Mouse (Mus musculus): ENCODE data around the gene Tmem132c.

Tmem132c gene

DNA sequence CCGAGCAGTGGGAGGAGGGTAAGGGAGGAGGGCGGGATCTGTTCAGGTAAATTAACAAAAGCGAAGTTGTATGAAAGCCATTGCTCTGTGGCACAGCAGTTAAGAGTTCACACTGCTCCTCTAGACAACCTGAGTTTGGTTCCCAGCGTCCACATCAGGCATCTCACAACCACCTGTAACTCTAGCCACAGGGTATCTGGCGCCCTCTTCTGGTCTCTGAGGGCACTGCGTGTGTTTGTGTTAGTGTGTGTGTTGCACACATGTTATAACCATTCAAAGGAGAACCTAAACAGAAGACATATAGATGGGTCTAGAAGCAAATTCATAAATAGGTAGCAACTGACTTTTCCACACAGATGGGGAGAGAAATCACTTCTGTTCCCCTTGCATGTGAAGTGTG lies 245.6 kb downstream of the Tmem132c start:
- no peak for DNase-seq (ENCODE audit: low spot score in 2 of 2)

DNA sequence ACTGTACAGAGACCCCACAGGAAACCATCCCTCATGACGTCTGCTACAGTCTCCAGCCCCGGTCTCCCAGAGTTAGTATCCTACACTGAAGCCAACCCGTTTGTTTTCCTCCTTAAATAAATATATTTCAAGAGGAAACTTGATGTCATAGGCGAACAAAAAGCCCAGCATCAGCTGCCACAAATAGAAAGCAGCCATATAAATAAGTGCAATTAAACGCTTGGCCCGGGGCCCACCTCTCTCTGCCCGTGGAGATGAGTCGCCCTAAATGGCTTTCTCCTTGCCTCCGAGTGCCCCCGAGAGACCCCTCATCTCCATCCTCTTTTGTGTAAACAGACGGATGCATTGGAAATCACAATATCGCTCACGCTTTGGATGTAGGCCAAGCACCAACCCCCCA lies 247.1 kb downstream of the Tmem132c start:
- DNase-seq (ENCODE audit: low spot score in 2 of 2) = no peak

DNA sequence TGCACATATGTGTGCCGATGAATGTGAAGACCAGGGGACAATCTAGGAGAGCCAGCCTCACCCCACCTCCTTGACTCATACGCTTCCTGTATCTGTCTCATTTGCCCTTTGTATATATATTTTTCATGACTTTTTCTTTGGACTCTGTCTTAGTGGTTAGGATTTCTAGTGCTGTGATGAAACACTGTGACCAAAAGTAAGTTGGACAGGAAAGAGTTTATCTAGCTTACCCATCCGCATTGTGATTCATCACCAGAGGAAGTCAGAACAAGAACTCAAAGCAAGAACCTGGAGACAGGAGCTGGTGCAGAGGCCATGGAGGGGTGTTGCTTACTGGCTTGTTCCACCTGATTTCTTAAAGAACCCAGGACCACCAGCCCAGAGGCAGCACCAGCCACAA lies 250.1 kb downstream of the Tmem132c start:
- no peak for DNase-seq (ENCODE audit: low spot score in 2 of 2)

DNA sequence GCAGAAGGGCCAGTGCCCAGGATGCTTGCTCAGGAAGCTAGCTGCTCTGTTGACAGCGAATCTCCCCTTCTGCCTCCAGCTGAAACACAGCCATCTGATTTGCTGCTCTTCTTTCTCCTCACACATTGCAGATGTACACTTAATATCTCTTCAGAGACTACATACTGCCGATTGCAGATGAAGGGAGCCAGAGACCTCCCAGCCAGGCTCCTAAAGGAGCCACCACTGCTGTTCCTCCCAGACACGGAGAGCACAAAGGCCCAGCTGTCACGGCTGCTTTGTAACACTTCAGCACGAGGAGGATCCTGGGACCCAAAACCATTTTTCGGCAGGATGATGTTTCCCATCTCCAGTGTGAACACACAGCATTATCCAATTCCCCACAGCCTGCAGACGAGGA lies 255.3 kb downstream of the Tmem132c start:
- DNase-seq (ENCODE audit: low spot score in 2 of 2) = no peak

DNA sequence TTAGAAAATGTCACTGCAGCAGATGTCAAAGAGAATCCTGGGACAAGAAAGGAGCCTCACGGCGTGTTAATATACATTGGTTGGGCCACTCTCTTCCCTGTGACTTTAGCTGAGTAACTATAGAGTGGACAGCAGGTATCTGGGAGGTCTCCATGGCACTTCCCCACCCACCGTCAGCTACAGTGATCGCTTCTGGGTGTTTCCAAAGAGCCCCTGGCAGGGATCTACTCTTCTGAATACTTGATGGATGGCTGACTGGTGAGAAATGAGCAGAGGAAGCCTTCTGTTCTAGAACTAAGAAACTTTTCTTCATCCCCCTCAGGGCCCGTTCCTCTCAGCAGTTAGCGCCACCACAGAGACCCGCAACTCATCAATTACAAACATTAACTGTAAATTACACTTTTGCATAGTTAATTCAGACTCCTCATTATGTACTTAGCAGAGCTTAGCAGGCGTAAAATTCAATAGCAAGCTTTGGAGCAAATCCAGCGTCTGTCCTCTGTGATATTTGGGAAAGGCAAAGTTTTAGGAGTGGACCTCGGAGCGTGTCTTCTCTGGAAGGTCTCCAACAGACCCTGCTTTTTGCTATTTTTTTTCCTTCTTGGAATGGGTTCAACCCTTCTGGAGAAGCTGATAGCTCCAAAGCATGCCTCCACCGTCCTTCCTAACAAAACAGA lies 257.7 kb downstream of the Tmem132c start:
- no peak for DNase-seq (ENCODE audit: low spot score in 2 of 2)

DNA sequence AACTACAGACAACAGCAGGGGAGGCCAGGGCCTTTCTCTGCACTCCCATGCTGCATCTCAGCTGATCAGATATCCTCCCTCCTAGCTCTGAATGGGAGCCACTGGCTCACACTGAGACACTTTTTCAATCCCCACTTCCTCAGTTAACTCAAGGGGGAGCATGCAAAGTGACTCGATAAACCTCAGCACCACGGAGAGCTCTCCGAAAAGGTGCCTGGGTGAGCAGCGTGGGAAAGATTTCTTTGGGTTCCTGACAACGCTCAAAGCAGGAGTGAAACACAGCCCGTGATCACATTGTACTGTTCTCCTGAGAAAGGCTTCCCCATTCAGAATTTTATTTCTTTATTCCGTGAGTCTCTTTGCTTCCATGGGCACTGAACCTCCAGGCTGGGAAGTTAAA lies 261.2 kb downstream of the Tmem132c start:
- DNase-seq (ENCODE audit: low spot score in 2 of 2) = no peak

DNA sequence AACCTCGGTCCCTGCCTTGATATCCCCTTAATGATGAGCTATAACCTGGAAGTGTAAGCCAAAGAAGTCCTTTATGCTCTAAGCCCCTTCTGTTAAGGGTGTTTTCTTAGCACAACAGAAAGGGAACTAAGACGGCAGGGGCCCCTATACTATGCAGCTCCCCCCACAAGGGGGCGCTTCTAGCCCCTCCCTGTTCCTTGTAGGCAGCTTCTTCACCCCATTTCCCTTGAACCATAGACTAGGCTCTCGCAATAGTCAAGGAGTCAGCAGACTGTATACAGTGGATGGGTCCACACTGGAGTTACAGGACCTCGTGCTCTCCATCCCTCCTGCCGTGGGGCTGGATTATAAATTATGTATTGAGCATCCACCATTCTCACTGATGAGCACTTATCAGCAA lies 264.1 kb downstream of the Tmem132c start:
- DNase-seq (ENCODE audit: low spot score in 2 of 2) = no peak

DNA sequence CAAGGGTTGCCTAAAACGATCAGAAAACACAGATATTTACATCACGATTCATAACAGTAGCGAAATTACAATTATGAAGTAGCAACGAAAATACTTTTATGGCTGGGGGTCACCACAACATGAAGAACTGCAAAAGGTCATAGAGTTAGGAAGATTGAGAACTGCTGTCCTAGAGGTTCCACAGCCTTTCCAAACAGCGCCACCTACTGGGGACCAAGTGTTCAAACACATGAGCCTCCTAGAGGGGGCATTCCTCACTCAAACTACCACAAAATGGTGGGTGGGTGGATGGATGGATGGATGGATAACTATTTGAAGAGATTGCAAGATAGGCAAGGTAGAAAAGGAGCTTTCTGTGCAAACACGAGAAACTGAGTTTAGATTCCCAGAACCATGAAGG lies 270.0 kb downstream of the Tmem132c start:
- peak in 1 of 2 experiments; percentile 15 for DNase-seq (ENCODE audit: low spot score in 2 of 2)

DNA sequence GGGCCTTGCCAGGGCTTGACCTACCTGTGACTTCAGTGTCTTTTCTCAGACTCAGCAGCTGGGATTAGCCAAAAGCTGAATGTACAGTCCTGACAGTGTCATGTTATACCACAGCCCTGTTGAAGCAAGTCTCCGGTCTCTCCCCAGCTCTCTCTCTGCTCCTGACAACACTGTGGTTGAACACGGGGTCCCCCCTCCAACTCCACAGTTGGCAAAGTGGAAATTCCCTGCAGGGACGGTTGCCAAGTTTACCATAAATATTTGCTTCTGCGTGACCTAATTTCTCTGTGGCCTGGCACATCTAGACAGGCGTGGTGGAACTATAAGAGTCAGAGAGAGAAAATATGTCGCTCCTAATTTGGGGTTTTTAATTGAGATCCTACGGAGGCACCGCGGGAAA lies 274.4 kb downstream of the Tmem132c start:
- no peak for DNase-seq (ENCODE audit: low spot score in 2 of 2)

DNA sequence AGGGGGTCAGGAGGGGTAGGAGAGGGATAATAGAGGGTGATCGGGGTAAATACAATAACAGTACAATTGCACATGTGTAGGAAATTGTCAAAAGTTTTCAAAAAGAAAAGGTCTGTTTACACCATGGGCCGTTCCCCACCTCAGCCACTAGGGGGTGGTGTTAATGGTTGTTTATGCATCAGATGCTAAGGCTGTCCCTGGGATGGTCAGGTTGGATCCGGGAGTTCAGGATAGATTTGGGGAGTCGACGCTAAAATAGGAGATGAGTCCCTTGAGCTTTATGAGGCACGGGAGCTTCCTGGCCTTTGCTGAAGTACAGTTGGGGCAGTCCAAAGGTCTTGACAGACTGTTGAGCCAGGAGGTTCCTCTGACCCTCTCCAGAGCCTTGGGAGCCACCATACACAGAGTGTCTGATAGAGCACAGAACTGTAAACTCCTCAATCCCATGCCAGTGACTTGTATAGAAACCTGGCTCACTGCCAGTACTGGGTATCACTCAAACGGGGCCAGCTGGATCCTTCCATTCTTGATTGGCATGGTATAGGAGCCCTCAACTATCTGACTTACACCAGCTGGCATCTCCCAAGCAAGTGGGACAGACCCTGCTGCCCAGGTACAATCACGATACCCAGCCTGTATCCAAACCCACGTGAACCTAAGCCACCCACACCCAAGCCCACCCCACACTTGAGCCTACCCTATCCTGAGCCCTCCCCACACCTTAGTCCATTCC lies 281.3 kb downstream of the Tmem132c start:
- DNase-seq (ENCODE audit: low spot score in 2 of 2) = no peak

DNA sequence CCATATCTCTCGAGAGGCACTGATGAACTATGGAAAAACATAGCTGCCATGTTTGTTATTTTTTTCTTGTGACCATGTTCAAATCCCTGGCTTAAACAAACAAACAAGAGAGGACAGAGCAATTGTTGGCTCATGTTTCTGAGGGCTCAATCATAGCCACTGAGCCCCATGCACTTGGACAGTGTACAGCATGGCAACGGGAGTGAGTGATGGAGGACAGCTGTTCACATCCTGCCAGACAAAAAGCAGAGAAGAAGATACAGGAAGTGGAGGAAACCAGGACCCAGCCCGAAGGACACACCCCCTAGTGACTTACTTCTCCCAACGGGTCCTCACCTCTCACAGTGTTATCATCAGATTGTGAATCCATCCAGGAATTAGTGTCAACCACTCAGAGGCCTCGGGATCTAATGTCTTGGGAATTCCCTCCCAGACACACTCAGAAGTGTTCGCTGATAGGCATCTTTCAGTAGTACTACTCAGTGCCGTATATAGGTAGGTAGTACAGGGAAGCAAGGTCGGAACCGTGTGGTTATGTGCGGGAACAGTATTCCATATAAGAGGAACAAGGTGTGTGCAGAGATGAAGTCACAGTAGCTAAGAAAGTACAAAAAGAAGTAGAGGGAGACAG lies 285.9 kb downstream of the Tmem132c start:
- DNase-seq (ENCODE audit: low spot score in 2 of 2) = no peak

DNA sequence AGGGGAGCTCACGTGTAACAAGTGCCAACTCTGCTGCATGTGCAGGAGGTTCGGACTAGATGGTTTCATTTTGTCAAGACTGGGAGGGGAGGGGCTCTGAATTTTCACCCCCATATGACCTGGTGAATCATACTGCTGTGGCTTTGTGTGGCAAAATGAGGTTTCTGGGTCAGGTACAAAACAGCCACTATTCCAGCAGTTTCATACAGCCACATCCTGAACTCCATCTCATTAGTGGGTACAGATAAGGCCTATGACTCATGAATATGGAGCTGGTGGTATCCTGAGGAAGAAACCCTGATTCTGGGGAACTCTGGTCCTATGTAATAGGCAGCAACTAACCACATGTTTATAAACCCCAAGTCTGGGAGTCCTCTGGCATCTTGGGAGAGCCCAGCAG lies 295.9 kb downstream of the Tmem132c start:
- no peak for DNase-seq (ENCODE audit: low spot score in 2 of 2)

DNA sequence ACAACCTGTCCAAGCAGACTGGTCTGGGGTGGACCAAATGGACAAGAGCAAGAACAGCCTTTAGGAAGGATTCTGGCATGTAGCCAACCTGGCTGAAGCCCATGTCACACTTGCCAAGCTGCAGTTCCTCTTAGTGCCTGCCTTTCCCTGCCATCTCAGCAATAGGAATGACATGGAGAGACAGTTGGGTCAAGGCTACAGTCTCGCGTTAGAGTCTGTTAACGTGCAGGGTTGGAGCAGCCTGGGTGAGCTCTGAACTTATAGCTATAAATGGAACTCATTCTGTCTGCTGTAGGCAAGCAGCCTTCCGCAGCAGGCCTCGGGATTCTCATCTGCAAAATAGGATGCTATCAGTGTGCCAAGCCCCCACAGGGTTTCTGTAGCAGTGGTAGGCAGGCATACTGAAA lies 305.0 kb downstream of the Tmem132c start:
- no peak for DNase-seq (ENCODE audit: low spot score in 2 of 2)

DNA sequence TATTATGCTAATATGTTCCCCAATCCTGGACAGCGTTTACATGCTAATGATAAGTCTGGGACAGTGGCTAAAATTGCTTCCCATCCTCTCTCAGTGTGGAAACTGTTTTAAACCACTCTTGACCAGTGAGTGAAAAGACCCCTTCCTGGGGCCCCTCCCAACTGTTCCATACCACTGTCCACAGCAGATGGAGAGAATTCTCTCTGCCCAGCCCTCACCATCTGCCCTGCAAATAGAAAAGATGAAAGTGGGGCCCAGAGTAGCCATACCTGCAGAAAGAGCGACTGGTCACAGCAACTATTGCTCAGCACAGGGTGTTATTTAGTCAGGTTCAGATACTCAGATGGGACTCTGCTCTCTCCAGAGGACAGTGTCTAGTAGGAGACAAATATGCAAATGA lies 306.5 kb downstream of the Tmem132c start:
- DNase-seq (ENCODE audit: low spot score in 2 of 2) = no peak

DNA sequence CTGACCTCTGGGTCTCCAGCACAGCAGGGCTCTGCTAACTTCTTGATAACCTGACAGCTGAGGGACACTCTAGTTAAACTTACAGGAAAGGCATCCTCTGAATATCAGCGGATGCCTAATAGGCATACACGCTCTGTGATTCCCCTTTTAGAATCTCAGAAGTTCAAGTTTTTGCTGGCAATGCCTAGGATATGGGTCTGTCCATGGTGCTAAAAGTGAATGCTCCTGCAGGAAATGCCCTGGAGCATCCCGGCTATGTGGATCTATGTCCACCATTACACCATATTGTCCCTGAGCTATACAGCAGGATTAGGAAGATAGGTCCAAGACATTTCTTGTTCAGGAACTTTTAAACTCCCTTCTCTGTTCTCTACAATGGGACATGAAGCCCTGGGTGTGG lies 319.5 kb downstream of the Tmem132c start:
- DNase-seq (ENCODE audit: low spot score in 2 of 2) = no peak

DNA sequence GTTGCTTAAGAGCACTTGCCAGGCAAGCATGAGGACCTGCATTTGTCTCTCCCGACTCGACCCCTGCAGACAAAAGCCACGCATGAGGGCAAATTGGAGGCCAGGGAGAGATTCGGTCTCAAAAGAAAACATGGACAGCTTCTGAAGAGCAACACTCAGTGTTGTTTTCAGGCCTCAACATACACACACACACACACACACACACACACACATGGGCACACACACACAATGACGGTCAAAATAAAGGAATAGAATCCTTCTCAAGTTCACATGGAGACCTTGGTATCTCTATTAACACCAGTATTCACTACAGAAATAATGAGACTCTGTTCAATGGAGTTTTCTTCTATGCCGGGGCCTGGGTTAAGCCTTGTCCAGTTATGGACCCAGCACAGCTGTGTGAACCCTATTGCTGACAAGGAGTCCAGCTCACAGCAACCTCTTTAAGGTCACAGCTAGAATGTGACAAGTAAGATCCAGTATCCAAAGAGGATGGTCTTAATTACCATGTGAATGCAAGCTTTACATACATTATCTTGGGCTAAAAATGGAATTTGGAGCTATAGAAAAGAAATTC lies 325.6 kb downstream of the Tmem132c start:
- DNase-seq (ENCODE audit: low spot score in 2 of 2) = no peak

DNA sequence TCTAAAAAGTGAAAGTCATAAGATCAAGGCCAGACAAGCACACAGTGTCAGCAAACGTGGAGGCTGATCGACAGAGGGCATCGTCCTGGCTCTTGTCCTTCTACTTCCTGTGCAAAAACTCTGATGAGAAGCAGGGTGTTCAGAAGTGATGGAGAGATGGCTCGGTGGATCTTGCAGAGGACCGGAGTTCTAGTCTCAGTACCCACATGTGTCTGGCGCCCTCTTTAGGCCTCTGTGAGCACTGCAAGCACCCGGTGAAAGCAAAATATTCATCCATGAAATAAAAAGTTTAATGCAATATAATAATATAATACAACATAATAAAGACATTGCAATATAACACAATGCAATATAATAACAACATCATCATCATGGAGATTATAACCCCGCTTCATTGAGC lies 335.8 kb downstream of the Tmem132c start:
- no peak for DNase-seq (ENCODE audit: low spot score in 2 of 2)

DNA sequence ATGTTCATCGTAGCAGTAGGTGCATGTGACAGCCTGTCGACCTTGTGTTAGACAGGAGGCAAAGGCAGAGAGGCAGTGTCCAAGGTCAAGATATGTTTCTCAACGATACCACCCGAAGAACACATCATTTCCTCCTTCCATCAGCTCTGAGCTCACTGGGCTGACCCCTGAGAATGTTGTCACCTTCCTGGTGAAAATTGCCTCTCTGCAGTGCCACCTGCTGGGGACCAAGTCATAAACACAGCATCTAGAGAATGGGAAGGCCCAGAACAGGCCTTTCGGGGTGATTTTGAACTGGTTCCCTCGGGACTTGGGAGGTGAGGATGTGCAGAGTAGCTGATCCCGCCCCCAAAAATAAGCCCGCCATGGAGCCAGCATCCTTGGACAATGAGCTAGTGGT lies 342.1 kb downstream of the Tmem132c start:
- peak in 1 of 2 experiments; percentile 26 for DNase-seq (ENCODE audit: low spot score in 2 of 2)

DNA sequence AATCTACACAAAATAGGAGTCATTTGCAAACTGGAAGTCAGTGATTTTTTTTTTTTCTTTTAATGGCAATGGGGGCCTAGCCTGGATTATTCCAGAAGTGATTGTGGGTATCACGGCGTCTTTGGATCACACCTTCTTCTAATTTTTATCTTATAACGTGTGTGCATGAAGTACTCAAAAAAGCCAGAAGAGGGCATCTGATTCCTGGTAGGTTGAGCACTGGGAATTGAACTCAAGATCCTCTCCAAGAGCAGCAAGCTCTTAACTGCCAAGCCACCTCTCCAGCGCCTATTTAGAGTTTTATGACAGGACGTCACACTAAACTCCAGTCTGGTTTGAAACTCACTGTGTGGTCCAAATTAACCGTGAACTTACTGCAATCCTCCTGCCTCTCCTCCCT lies 346.2 kb downstream of the Tmem132c start:
- DNase-seq (ENCODE audit: low spot score in 2 of 2) = no peak

DNA sequence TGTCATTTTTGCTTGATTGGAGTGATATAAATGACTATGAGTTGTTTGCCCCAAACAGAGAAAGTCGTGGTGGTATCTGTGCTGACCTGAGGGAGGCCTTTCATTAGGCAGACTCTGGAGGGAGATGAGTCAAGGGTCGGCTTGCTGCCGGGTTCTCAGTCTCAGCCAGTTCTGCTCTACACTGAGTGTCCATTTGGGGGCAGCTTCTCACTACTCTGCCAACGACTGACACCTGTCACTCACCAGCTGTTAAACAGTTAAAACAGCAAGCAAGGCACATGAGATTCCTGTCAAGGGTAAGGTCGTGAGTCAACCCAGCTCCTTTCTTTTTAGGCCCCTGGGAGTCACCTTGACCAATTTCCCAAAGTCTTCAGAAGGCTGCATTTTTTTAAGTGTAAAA lies 350.8 kb downstream of the Tmem132c start:
- DNase-seq (ENCODE audit: low spot score in 2 of 2) = no peak

DNA sequence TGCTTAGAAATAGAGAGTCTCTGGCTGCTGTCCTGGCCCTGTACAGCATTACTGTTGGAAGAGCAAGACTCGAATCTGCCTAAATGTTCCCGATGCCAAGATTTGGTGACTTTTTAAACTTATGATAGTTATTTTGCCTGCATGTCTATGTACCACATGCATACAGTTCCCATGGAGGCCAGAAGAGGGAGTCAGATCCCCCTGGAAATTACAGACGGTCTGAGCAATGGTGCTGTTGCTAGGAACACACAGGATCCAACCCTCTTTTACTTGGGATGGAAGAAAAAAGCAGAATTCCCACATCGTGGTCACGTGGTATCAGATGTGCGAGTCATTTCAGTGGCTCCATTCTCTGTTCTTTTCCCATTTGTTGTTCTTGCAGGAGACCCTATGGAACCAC lies 351.2 kb downstream of the Tmem132c start:
- DNase-seq (ENCODE audit: low spot score in 2 of 2) = peak in 1 of 2 experiments; percentile 40

DNA sequence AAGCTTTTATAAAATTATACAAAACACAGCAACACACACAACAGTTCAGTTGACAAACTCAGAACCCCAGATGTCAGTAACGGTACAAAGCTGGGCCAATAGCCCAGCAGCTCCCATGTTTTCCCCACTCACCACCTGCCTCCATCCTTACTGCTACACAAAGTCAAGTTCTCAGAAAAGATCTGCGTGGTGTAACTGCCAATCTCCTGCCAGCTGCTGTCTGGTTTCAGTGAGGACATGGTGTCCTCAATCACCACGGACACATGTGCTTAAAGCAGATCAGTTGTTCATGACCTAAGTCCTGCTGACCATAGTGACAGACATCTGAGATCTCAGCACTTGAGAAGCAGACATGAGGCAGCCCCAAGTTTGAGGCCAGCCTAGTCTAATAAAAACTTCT lies 354.1 kb downstream of the Tmem132c start:
- no peak for DNase-seq (ENCODE audit: low spot score in 2 of 2)

DNA sequence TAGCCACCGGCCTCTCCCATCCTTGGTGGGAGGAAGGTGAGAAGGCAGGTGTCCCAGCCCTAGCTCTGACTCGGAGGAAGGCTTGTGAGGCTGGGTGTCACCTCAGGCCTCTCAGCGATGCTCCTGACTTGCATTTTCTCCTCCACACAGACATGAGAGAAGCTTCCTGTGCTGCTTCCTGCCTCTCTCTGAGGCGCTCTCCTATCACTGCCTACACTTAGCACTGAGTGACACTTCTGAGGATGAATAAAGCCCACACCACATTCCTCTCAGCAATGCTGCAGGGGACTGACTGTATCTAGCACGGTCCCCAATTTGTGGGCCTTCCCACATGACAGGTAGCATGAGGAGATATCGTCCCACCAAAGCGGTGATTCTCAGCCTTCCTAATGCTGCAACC lies 355.3 kb downstream of the Tmem132c start:
- DNase-seq (ENCODE audit: low spot score in 2 of 2) = no peak
